Mouse (Mus musculus) small intestine, adult 2 months (tissue): ENCODE measurements around the gene Camta1. TPM values are rescaled to one million over a fixed set of nuclear protein-coding genes. Genes with fewer than 3 reads are reported as not detected.

Experiments
- H3K27ac ChIP-seq: fragments of 200-500 bp; 2 replicates; pipeline ENCODE4 v1.5.1; 2012; ENCODE audit warnings: low read depth, low read length, control low read depth, inconsistent platforms; ENCODE audit not compliant: insufficient read depth
- H3K27me3 ChIP-seq: fragments of 200-500 bp; 2 replicates; pipeline ENCODE4 v1.6.1; 2012; ENCODE audit warnings: mild to moderate bottlenecking, moderate library complexity, low read length, inconsistent platforms; ENCODE audit not compliant: control insufficient read depth, insufficient read depth
- H3K36me3 ChIP-seq: fragments of 200-500 bp; 2 replicates; pipeline ENCODE4 v1.6.1; 2012; ENCODE audit warnings: mild to moderate bottlenecking, low read length, control low read depth, inconsistent platforms; ENCODE audit not compliant: control insufficient read depth, insufficient read depth
- H3K4me1 ChIP-seq: fragments of 200-500 bp; 2 replicates; pipeline ENCODE4 v1.6.1; 2012; ENCODE audit warnings: low read length, inconsistent platforms, mixed read lengths; ENCODE audit not compliant: control insufficient read depth, insufficient read depth, insufficient read length
- H3K4me3 ChIP-seq: fragments of 200-500 bp; 2 replicates; pipeline ENCODE4 v1.5.1; 2012; ENCODE audit warnings: low read depth, mild to moderate bottlenecking, control low read depth, inconsistent platforms, low read length, moderate library complexity
- CTCF ChIP-seq: fragments of 200-500 bp; IDR thresholded peaks from 2 replicates; pipeline ENCODE4 v1.5.1; 2012; ENCODE audit warnings: low read depth, mild to moderate bottlenecking, control low read depth, inconsistent platforms, low read length, moderate library complexity, mixed read lengths; ENCODE audit not compliant: insufficient replicate concordance, insufficient read length; ENCODE audit errors: extremely low read depth
- POLR2A ChIP-seq: fragments of 200-500 bp; IDR thresholded peaks from 2 replicates; pipeline ENCODE4 v1.6.1; 2012; ENCODE audit warnings: low read depth, mild to moderate bottlenecking, control low read depth, inconsistent platforms, low read length, moderate library complexity
- WGBS: fragments of 180-500 bp; shearing (Covaris S2); methylation state at CpG from one replicate; pipeline ENCODE4 v1.1.7; 2018; 5-methylcytosine and 5-hydroxymethylcytosine counted together
- polyA plus RNA-seq: library from polyadenylated mRNA; depleted of rRNA; stranded (reverse); fragments of >200 nt; gene quantifications from 2 replicates; pipeline ENCODE4 v1.2.3, GENCODE M21; 2012

Camta1 gene
- polyA plus RNA-seq, 1 experiment: 2.2 TPM

- Histone ChIP-seq H3K27ac (no peak overlapping the region), H3K4me3 (no peak overlapping the region), H3K27me3 (no peaks in the 10 kb centered on the region), H3K4me1 (no peaks in the 10 kb centered on the region), H3K36me3 (no peaks in the 10 kb centered on the region)
- WGBS: 92% methylated on average over 2 of the region's 2 CpGs
- TF ChIP-seq CTCF: no peak
- no peak for TF ChIP-seq POLR2A
Observed at GRCm38 (mm10) chr4:151642418-151642817, 219.3 kb downstream of the Camta1 start.

DNA sequence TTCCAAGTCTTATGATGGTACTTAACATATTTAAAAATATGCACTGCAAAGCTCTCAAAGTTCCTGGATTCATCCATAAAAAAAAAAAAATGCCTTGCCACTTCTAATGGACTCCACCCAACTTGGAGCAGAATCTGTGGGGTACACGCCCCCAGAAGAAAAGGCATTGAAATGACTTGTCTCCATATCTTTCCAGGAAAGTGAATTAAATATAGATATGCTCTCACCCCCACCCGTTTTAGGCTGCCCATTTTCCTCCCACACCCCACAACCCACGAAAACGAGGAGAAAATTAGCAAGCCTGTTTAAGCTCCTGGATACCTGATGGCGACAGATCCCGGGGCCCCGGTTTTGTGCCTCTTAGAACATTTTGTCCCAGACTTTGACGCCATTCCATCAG lies 220.7 kb downstream of the Camta1 start:
- no peak for TF ChIP-seq POLR2A
- TF ChIP-seq CTCF: no peak
- Histone ChIP-seq H3K36me3 (no peaks in the 10 kb centered on the region), H3K27me3 (no peaks in the 10 kb centered on the region), H3K4me1 (no peaks in the 10 kb centered on the region), H3K4me3 (no peak overlapping the region), H3K27ac (no peak overlapping the region)
- WGBS: 77% methylated on average over 8 of the region's 8 CpGs

- H3K36me3 ChIP-seq: no peaks in the 10 kb centered on the region
- H3K4me3 ChIP-seq: no peak overlapping the region
- TF ChIP-seq POLR2A (no peak), CTCF (no peak)
- 12% methylated on average over 9 of the region's 9 CpGs for WGBS
- no peaks in the 10 kb centered on the region for H3K27me3 ChIP-seq
- H3K4me1 ChIP-seq: no peaks in the 10 kb centered on the region
- H3K27ac ChIP-seq: no peak overlapping the region
Observed at GRCm38 (mm10) chr4:151638941-151639340, 222.7 kb downstream of the Camta1 start.

GRCm38 (mm10) chr4:151637348-151637747 lies 224.3 kb downstream of the Camta1 start:
- no peak overlapping the region for H3K4me3 ChIP-seq
- H3K27me3 ChIP-seq: no peaks in the 10 kb centered on the region
- no peak for TF ChIP-seq POLR2A
- TF ChIP-seq CTCF: no peak
- no peaks in the 10 kb centered on the region for H3K36me3 ChIP-seq
- H3K4me1 ChIP-seq: no peaks in the 10 kb centered on the region
- WGBS: 58% methylated on average over 9 of the region's 9 CpGs
- H3K27ac ChIP-seq: no peak overlapping the region

DNA sequence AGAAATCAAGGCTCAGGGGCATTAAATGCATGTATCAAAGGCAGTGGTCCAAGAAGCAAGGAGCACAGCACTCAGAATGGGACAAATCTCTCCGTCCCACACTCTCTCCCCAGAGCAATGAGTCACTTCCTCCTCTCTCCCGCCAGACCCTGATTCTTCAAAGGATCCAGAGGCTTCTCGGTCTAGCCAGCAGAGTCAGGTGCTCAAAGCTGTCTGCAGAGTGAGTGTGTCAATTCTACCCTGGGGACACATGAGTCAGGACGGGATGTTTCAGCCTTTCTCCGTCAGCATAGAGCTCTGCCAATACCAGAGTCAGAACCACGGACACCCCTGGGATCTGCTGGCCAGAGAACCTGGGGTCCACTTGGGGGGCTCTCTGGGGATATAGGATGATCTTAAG lies 226.9 kb downstream of the Camta1 start:
- Histone ChIP-seq H3K36me3 (no peaks in the 10 kb centered on the region), H3K4me3 (no peak overlapping the region), H3K27ac (no peak overlapping the region), H3K27me3 (no peaks in the 10 kb centered on the region), H3K4me1 (no peaks in the 10 kb centered on the region)
- TF ChIP-seq POLR2A: no peak
- no peak for TF ChIP-seq CTCF
- 42% methylated on average over 6 of the region's 6 CpGs for WGBS

GRCm38 (mm10) chr4:151633795-151634194 lies 227.9 kb downstream of the Camta1 start:
- H3K36me3 ChIP-seq: no peaks in the 10 kb centered on the region

GRCm38 (mm10) chr4:151632321-151632720 lies 229.4 kb downstream of the Camta1 start:
- Histone ChIP-seq H3K27ac (no peak overlapping the region), H3K36me3 (no peaks in the 10 kb centered on the region), H3K27me3 (no peaks in the 10 kb centered on the region), H3K4me1 (no peaks in the 10 kb centered on the region), H3K4me3 (no peak overlapping the region)
- 68% methylated on average over 6 of the region's 6 CpGs for WGBS
- TF ChIP-seq CTCF: no peak
- no peak for TF ChIP-seq POLR2A

More at GRCm38 (mm10) chr4:151633795-151634194, 227.9 kb downstream of the Camta1 start:
- H3K4me1 ChIP-seq: no peaks in the 10 kb centered on the region
- no peak for TF ChIP-seq POLR2A
- no peak for TF ChIP-seq CTCF
- H3K4me3 ChIP-seq: no peak overlapping the region
- H3K27ac ChIP-seq: no peak overlapping the region
- no peaks in the 10 kb centered on the region for H3K27me3 ChIP-seq
- 81% methylated on average over 8 of the region's 8 CpGs for WGBS

- TF ChIP-seq CTCF (no peak), POLR2A (no peak)
- no peaks in the 10 kb centered on the region for H3K27me3 ChIP-seq
- no peaks in the 10 kb centered on the region for H3K36me3 ChIP-seq
- no peaks in the 10 kb centered on the region for H3K4me1 ChIP-seq
- 77% methylated on average over 10 of the region's 10 CpGs for WGBS
- no peak overlapping the region for H3K4me3 ChIP-seq
- H3K27ac ChIP-seq: no peak overlapping the region
Observed at GRCm38 (mm10) chr4:151630664-151631063, 231.0 kb downstream of the Camta1 start.
